Mouse (Mus musculus): ENCODE measurements around the gene Rpp14. TPM values are rescaled to one million over a fixed set of nuclear protein-coding genes. Genes with fewer than 3 reads are reported as not detected.

The Rpp14 gene
- polyA plus RNA-seq, 1 experiment from 2014 or later: 47.4 TPM

- no peaks in the 10 kb centered on the region for H3K9me3 ChIP-seq
- H3K4me1 ChIP-seq (replicated peaks): peaks cover 14% of the 10 kb centered on the region
- 85% methylated on average over 8 of the region's 8 CpGs for WGBS
- H3K4me3 ChIP-seq: no peak overlapping the region
- H3K27ac ChIP-seq: no peak overlapping the region
- no peaks in the 10 kb centered on the region for H3K27me3 ChIP-seq
- no peaks in the 10 kb centered on the region for H3K36me3 ChIP-seq
- H3K9ac ChIP-seq: no peak overlapping the region
- no peak for ATAC-seq (ENCODE audit: low FRiP score)
- no peak overlapping the region for H3K4me2 ChIP-seq
Measured at GRCm38 (mm10) chr14:8063835-8064785, 16.1 kb upstream of the Rpp14 start.

GRCm38 (mm10) chr14:8080718-8081117, 551 bp downstream of the Rpp14 start:
- ATAC-seq (ENCODE audit: low FRiP score): peak; percentile 50
- Histone ChIP-seq H3K27me3 (no peaks in the 10 kb centered on the region), H3K9ac (peak overlapping the region; percentile 84), H3K36me3 (peaks cover 20% of the 10 kb centered on the region), H3K4me3 (peak overlapping the region; percentile 76), H3K4me1 (replicated peaks) (peaks cover 20% of the 10 kb centered on the region), H3K4me2 (peak overlapping the region; percentile 88), H3K27ac (peak overlapping the region; percentile 95), H3K9me3 (no peaks in the 10 kb centered on the region)
- WGBS: 4% methylated on average over 11 of the region's 11 CpGs

GRCm38 (mm10) chr14:8082949-8083348, 2.8 kb downstream of the Rpp14 start:
- no peak overlapping the region for H3K4me2 ChIP-seq
- H3K36me3 ChIP-seq: peaks cover 37% of the 10 kb centered on the region
- no peak for ATAC-seq (ENCODE audit: low FRiP score)
- H3K27ac ChIP-seq: no peak overlapping the region
- 90% methylated on average over 1 of the region's 1 CpGs for WGBS
- peak overlapping the region; percentile 35 for H3K9ac ChIP-seq
- no peak overlapping the region for H3K4me3 ChIP-seq
- no peaks in the 10 kb centered on the region for H3K27me3 ChIP-seq
- H3K4me1 ChIP-seq (replicated peaks): peaks cover 20% of the 10 kb centered on the region
- H3K9me3 ChIP-seq: no peaks in the 10 kb centered on the region

- Histone ChIP-seq H3K9me3 (no peaks in the 10 kb centered on the region), H3K4me3 (no peak overlapping the region), H3K9ac (no peak overlapping the region), H3K36me3 (peaks cover 64% of the 10 kb centered on the region), H3K27me3 (no peaks in the 10 kb centered on the region), H3K4me1 (replicated peaks) (peaks cover 9% of the 10 kb centered on the region; the same call in 1 of the 2 replicates), H3K27ac (no peak overlapping the region), H3K4me2 (no peak overlapping the region)
- ATAC-seq (ENCODE audit: low FRiP score): no peak
- WGBS: 93% methylated on average over 2 of the region's 2 CpGs
Measured at GRCm38 (mm10) chr14:8089016-8089415, 8.8 kb downstream of the Rpp14 start.

GRCm38 (mm10) chr14:8092573-8092972, 12.4 kb downstream of the Rpp14 start:
- no peak for ATAC-seq (ENCODE audit: low FRiP score)
- peaks cover 34% of the 10 kb centered on the region for H3K36me3 ChIP-seq
- no peak overlapping the region for H3K4me3 ChIP-seq
- no peaks in the 10 kb centered on the region for H3K9me3 ChIP-seq
- H3K27ac ChIP-seq: no peak overlapping the region
- H3K4me2 ChIP-seq: no peak overlapping the region
- no peaks in the 10 kb centered on the region for H3K27me3 ChIP-seq
- peaks cover 11% of the 10 kb centered on the region for H3K4me1 ChIP-seq (replicated peaks)
- no peak overlapping the region for H3K9ac ChIP-seq
- 90% methylated on average over 2 of the region's 2 CpGs for WGBS

GRCm38 (mm10) chr14:8093427-8093826, 13.3 kb downstream of the Rpp14 start:
- Histone ChIP-seq H3K4me1 (replicated peaks) (peaks cover 14% of the 10 kb centered on the region), H3K4me3 (no peak overlapping the region), H3K27me3 (no peaks in the 10 kb centered on the region), H3K9me3 (no peaks in the 10 kb centered on the region), H3K36me3 (peaks cover 29% of the 10 kb centered on the region), H3K27ac (no peak overlapping the region), H3K4me2 (no peak overlapping the region), H3K9ac (no peak overlapping the region)
- peak; percentile 17; the same call in 1 of the 2 replicates for ATAC-seq (ENCODE audit: low FRiP score)
- 42% methylated on average over 5 of the region's 5 CpGs for WGBS

GRCm38 (mm10) chr14:8094931-8095561, 14.9 kb downstream of the Rpp14 start:
- H3K27me3 ChIP-seq: no peaks in the 10 kb centered on the region
- no peak overlapping the region for H3K9ac ChIP-seq
- no peak overlapping the region for H3K4me2 ChIP-seq
- peaks cover 27% of the 10 kb centered on the region for H3K4me1 ChIP-seq (replicated peaks)
- ATAC-seq (ENCODE audit: low FRiP score): no peak
- H3K27ac ChIP-seq: no peak overlapping the region
- peaks cover 13% of the 10 kb centered on the region for H3K36me3 ChIP-seq
- no peak overlapping the region for H3K4me3 ChIP-seq
- whole genome bisulfite sequencing: 82% methylated on average over 3 of the region's 3 CpGs
- H3K9me3 ChIP-seq: no peaks in the 10 kb centered on the region

- no peak for ATAC-seq (ENCODE audit: low FRiP score)
Measured at GRCm38 (mm10) chr14:8095562-8095950, 15.4 kb downstream of the Rpp14 start.

GRCm38 (mm10) chr14:8097978-8098686, 18.0 kb downstream of the Rpp14 start, which contains the start of gene Pxk:
Gene Pxk (plus strand): TSS chr14:8098211.
- under 1% methylated on average over 80 of the region's 89 CpGs for WGBS
- H3K4me2 ChIP-seq: peak within 1 kb of the TSS; percentile 65

More at GRCm38 (mm10) chr14:8095562-8095950, 15.4 kb downstream of the Rpp14 start:
- Histone ChIP-seq H3K9ac (no peak overlapping the region), H3K4me3 (no peak overlapping the region), H3K36me3 (peaks cover 8% of the 10 kb centered on the region), H3K4me1 (replicated peaks) (peaks cover 31% of the 10 kb centered on the region), H3K27ac (no peak overlapping the region), H3K9me3 (no peaks in the 10 kb centered on the region), H3K4me2 (no peak overlapping the region), H3K27me3 (no peaks in the 10 kb centered on the region)
- WGBS: 82% methylated on average over 7 of the region's 7 CpGs

GRCm38 (mm10) chr14:8098687-8098995, 18.5 kb downstream of the Rpp14 start:
- peak; percentile 26 for ATAC-seq (ENCODE audit: low FRiP score)
- peak overlapping the region; percentile 92 for H3K4me3 ChIP-seq

More at GRCm38 (mm10) chr14:8097978-8098686, 18.0 kb downstream of the Rpp14 start, which contains the start of gene Pxk:
- Histone ChIP-seq H3K27me3 (no peaks in the 10 kb centered on the region), H3K9me3 (no peaks in the 10 kb centered on the region), H3K9ac (peak within 1 kb of the TSS; percentile 92), H3K27ac (peak within 1 kb of the TSS; percentile 92), H3K4me1 (replicated peaks) (peaks cover 50% of the 10 kb centered on the region), H3K36me3 (no peaks in the 10 kb centered on the region), H3K4me3 (peak within 1 kb of the TSS; percentile 92)
- ATAC-seq (ENCODE audit: low FRiP score): peak; percentile 95

GRCm38 (mm10) chr14:8099561-8100021, 19.4 kb downstream of the Rpp14 start:
- Histone ChIP-seq H3K4me1 (replicated peaks) (peaks cover 46% of the 10 kb centered on the region), H3K27ac (no peak overlapping the region), H3K4me3 (peak overlapping the region; percentile 92), H3K9ac (peak overlapping the region; percentile 61), H3K27me3 (no peaks in the 10 kb centered on the region), H3K4me2 (peak overlapping the region; percentile 65), H3K36me3 (no peaks in the 10 kb centered on the region), H3K9me3 (no peaks in the 10 kb centered on the region)
- 68% methylated on average over 10 of the region's 10 CpGs for WGBS
- ATAC-seq (ENCODE audit: low FRiP score): no peak

More at GRCm38 (mm10) chr14:8098687-8098995, 18.5 kb downstream of the Rpp14 start:
- Histone ChIP-seq H3K4me2 (peak overlapping the region; percentile 65), H3K27me3 (no peaks in the 10 kb centered on the region), H3K9me3 (no peaks in the 10 kb centered on the region), H3K36me3 (no peaks in the 10 kb centered on the region), H3K4me1 (replicated peaks) (peaks cover 50% of the 10 kb centered on the region), H3K27ac (peak overlapping the region; percentile 92), H3K9ac (peak overlapping the region; percentile 92)
- WGBS: 1% methylated on average over 5 of the region's 5 CpGs

GRCm38 (mm10) chr14:8101886-8102285, 21.7 kb downstream of the Rpp14 start:
- Histone ChIP-seq H3K4me3 (no peak overlapping the region), H3K4me1 (replicated peaks) (peaks cover 46% of the 10 kb centered on the region), H3K27me3 (no peaks in the 10 kb centered on the region), H3K36me3 (no peaks in the 10 kb centered on the region), H3K4me2 (no peak overlapping the region), H3K9ac (no peak overlapping the region), H3K9me3 (no peaks in the 10 kb centered on the region), H3K27ac (no peak overlapping the region)
- 82% methylated on average over 8 of the region's 8 CpGs for WGBS
- no peak for ATAC-seq (ENCODE audit: low FRiP score)
